Mouse (Mus musculus): ENCODE data around the gene Kcnn4. TPM values are rescaled to one million over a fixed set of nuclear protein-coding genes. Genes with fewer than 3 reads are reported as not detected.

Gene Kcnn4
- total RNA-seq, 2 experiments from 2014 or later = 0.19 to 0.45 TPM

- Histone ChIP-seq H3K27ac (no peak overlapping the region), H3K4me3 (no peak overlapping the region)
- no peak for DNase-seq (ENCODE audit: extremely low spot score in 1 of 2, low spot score in 2 of 2)
- intact Hi-C loops (cut with DNase I) = no loop called here
- TF ChIP-seq CTCF (IDR thresholded peaks at IDR 0.05) = no peak; the same call in none of the 2 replicates
Observed at GRCm38 (mm10) chr7:24421648-24422047, 51.6 kb downstream of the Kcnn4 start.

- Histone ChIP-seq H3K4me3 (no peak overlapping the region), H3K27ac (no peak overlapping the region)
- no peak for TF ChIP-seq CTCF (IDR thresholded peaks at IDR 0.05)
- intact Hi-C loops (cut with DNase I) = no loop called here
- DNase-seq (ENCODE audit: extremely low spot score in 1 of 2, low spot score in 2 of 2) = no peak
Observed at GRCm38 (mm10) chr7:24422251-24422650, 52.2 kb downstream of the Kcnn4 start.

GRCm38 (mm10) chr7:24423107-24423763, 53.2 kb downstream of the Kcnn4 start:
- no peak overlapping the region for H3K4me3 ChIP-seq
- DNase-seq (ENCODE audit: extremely low spot score in 1 of 2, low spot score in 2 of 2) = no peak
- H3K27ac ChIP-seq = no peak overlapping the region
- TF ChIP-seq CTCF (IDR thresholded peaks at IDR 0.05) = no peak
- intact Hi-C loops (cut with DNase I) = no loop called here

- Histone ChIP-seq H3K27ac (no peak overlapping the region), H3K4me3 (no peak overlapping the region)
- intact Hi-C loops (cut with DNase I) = no loop called here
- no peak for TF ChIP-seq CTCF (IDR thresholded peaks at IDR 0.05)
- no peak for DNase-seq (ENCODE audit: extremely low spot score in 1 of 2, low spot score in 2 of 2)
Observed at GRCm38 (mm10) chr7:24423956-24424732, 54.1 kb downstream of the Kcnn4 start.

- intact Hi-C loops (cut with DNase I) = no loop called here
- TF ChIP-seq CTCF (IDR thresholded peaks at IDR 0.05) = no peak
- H3K4me3 ChIP-seq = no peak overlapping the region
- no peak overlapping the region for H3K27ac ChIP-seq
- DNase-seq (ENCODE audit: extremely low spot score in 1 of 2, low spot score in 2 of 2) = no peak
Observed at GRCm38 (mm10) chr7:24425919-24426318, 55.9 kb downstream of the Kcnn4 start.

GRCm38 (mm10) chr7:24427168-24427567, 57.1 kb downstream of the Kcnn4 start:
- no peak for TF ChIP-seq CTCF (IDR thresholded peaks at IDR 0.05)
- Histone ChIP-seq H3K4me3 (no peak overlapping the region), H3K27ac (no peak overlapping the region)
- no peak for DNase-seq (ENCODE audit: extremely low spot score in 1 of 2, low spot score in 2 of 2)
- intact Hi-C loops (cut with DNase I) = no loop called here

- no peak for TF ChIP-seq CTCF (IDR thresholded peaks at IDR 0.05)
- Histone ChIP-seq H3K27ac (peak overlapping the region; percentile 32), H3K4me3 (no peak overlapping the region)
- intact Hi-C loops (cut with DNase I) = no loop called here
- DNase-seq (ENCODE audit: extremely low spot score in 1 of 2, low spot score in 2 of 2) = no peak
Observed at GRCm38 (mm10) chr7:24428725-24429124, 58.7 kb downstream of the Kcnn4 start.

- no peak overlapping the region for H3K4me3 ChIP-seq
- DNase-seq (ENCODE audit: extremely low spot score in 1 of 2, low spot score in 2 of 2) = peak; percentile 65 to 80
- H3K27ac ChIP-seq = peak overlapping the region; percentile 81
- TF ChIP-seq CTCF (IDR thresholded peaks at IDR 0.05) = no peak
- intact Hi-C loops (cut with DNase I) = no loop called here
Observed at GRCm38 (mm10) chr7:24429413-24430112, 59.5 kb downstream of the Kcnn4 start.

- H3K27ac ChIP-seq = peak overlapping the region; percentile 16
- intact Hi-C loops (cut with DNase I) = no loop called here
- no peak for DNase-seq (ENCODE audit: extremely low spot score in 1 of 2, low spot score in 2 of 2)
- no peak for TF ChIP-seq CTCF (IDR thresholded peaks at IDR 0.05)
- H3K4me3 ChIP-seq = no peak overlapping the region
Observed at GRCm38 (mm10) chr7:24430551-24431345, 60.7 kb downstream of the Kcnn4 start.

- no peak overlapping the region for H3K4me3 ChIP-seq
- intact Hi-C loops (cut with DNase I) = no loop called here
- no peak for DNase-seq (ENCODE audit: extremely low spot score in 1 of 2, low spot score in 2 of 2)
- H3K27ac ChIP-seq = no peak overlapping the region
- no peak for TF ChIP-seq CTCF (IDR thresholded peaks at IDR 0.05)
Observed at GRCm38 (mm10) chr7:24431713-24432112, 61.6 kb downstream of the Kcnn4 start.

GRCm38 (mm10) chr7:24435305-24435704, 65.2 kb downstream of the Kcnn4 start:
- H3K27ac ChIP-seq = no peak overlapping the region

More at GRCm38 (mm10) chr7:24435305-24435704, 65.2 kb downstream of the Kcnn4 start:
- intact Hi-C loops (cut with DNase I) = no loop called here
- no peak for DNase-seq (ENCODE audit: extremely low spot score in 1 of 2, low spot score in 2 of 2)
- no peak for TF ChIP-seq CTCF (IDR thresholded peaks at IDR 0.05)
- no peak overlapping the region for H3K4me3 ChIP-seq

Small RNA genes within 50 kb of the gene (microRNA-seq; reads per million reads assigned to microRNA genes)
- 0 reads per million in 2 experiments for gene Gm27592

Other genes with a start within 250 kb of the Kcnn4 start
- 10 to 100 TPM; 22.0 to 23.1 TPM for gene Zfp235, start 236.1 kb upstream of the Kcnn4 start, total RNA-seq (2021)
- 1 to 10 TPM; 2.7 to 4.5 TPM for gene Zfp114, start 195.2 kb upstream of the Kcnn4 start, total RNA-seq (2021)
- gene Zfp111, start 158.8 kb upstream of the Kcnn4 start, total RNA-seq (2021) = 10 to 100 TPM; 12.8 to 15.1 TPM
- 10 to 100 TPM; 10.1 to 10.4 TPM for gene Zfp109, start 132.7 kb upstream of the Kcnn4 start, total RNA-seq (2021)
- 1 to 10 TPM; 8.7 to 9.2 TPM for gene Zfp108, start 115.5 kb upstream of the Kcnn4 start, total RNA-seq (2021)
- gene Zfp93, start 99.8 kb upstream of the Kcnn4 start, total RNA-seq (2021) = 10 to 100 TPM; 12.8 to 18.3 TPM
- gene Zfp61, start 69.0 kb upstream of the Kcnn4 start, total RNA-seq (2021) = 10 to 100 TPM; 19.4 to 21.5 TPM
- 10 to 100 TPM; 14.0 to 14.5 TPM for gene Zfp94, start 53.6 kb upstream of the Kcnn4 start, total RNA-seq (2021)
- not detected for gene Tescl, start 36.3 kb upstream of the Kcnn4 start, total RNA-seq (2021)
- gene Lypd5, start 21.1 kb upstream of the Kcnn4 start, total RNA-seq (2021) = not detected
- gene Smg9, start 29.4 kb downstream of the Kcnn4 start, total RNA-seq (2021) = 10 to 100 TPM; 43.7 to 47.5 TPM
- gene Irgc1, start 82.0 kb downstream of the Kcnn4 start, total RNA-seq (2021) = under 1 TPM in 1 of 2 experiments, not detected in 1; 0.77 TPM
- gene Plaur, start 92.2 kb downstream of the Kcnn4 start, total RNA-seq (2021) = 1 to 10 TPM; 1.0 to 1.1 TPM
- 100 to 1,000 TPM; 213 to 219 TPM for gene Cadm4, start 111.8 kb downstream of the Kcnn4 start, total RNA-seq (2021)
- 10 to 100 TPM; 45.9 to 46.0 TPM for gene Zfp428, start 136.7 kb downstream of the Kcnn4 start, total RNA-seq (2021)
- not detected for gene AC161166.1, start 142.2 kb downstream of the Kcnn4 start, total RNA-seq (2021)
- gene Irgq, start 160.4 kb downstream of the Kcnn4 start, total RNA-seq (2021) = 10 to 100 TPM; 81.6 to 84.3 TPM
- not detected for gene Pinlyp, start 175.9 kb downstream of the Kcnn4 start, total RNA-seq (2021)
- 10 to 100 TPM; 32.8 to 39.5 TPM for gene Xrcc1, start 176.0 kb downstream of the Kcnn4 start, total RNA-seq (2021)
- 10 to 100 TPM; 14.4 to 14.6 TPM for gene Ethe1, start 217.3 kb downstream of the Kcnn4 start, total RNA-seq (2021)
- gene Zfp575, start 217.4 kb downstream of the Kcnn4 start, total RNA-seq (2021) = 1 to 10 TPM; 6.8 to 6.9 TPM
- gene Phldb3, start 240.5 kb downstream of the Kcnn4 start, total RNA-seq (2021) = not detected

All from left cerebral cortex, adult 2 months (tissue).